Mouse (Mus musculus) cerebellum, postnatal 4 days (tissue): ENCODE measurements around the gene Lingo1.
A peak's percentile ranks its signal among the peaks of the same experiment; 100 is the strongest.

Experiments
- DNase-seq, 2 experiments: peaks; one replicate each; pipeline ENCODE4 v3.0.0; 2022; ENCODE audit warnings: low spot score in 2 of 2, mixed read lengths in 1 of 2

Gene Lingo1

GRCm38 (mm10) chr9:56776881-56777801, 19.1 kb downstream of the Lingo1 start:
- peak in 1 of 2 experiments; percentile 69 for DNase-seq

- peak in 1 of 2 experiments; percentile 56 for DNase-seq
Measured at GRCm38 (mm10) chr9:56775161-56775934, 20.9 kb downstream of the Lingo1 start.

GRCm38 (mm10) chr9:56774231-56774630, 22.0 kb downstream of the Lingo1 start:
- DNase-seq: peak; percentile 57 to 87

- DNase-seq: no peak
Measured at GRCm38 (mm10) chr9:56773666-56774065, 22.6 kb downstream of the Lingo1 start.

- peak in 1 of 2 experiments; percentile 67 for DNase-seq
Measured at GRCm38 (mm10) chr9:56767653-56768136, 28.6 kb downstream of the Lingo1 start.

GRCm38 (mm10) chr9:56766629-56767357, 29.5 kb downstream of the Lingo1 start:
- DNase-seq: no peak

- no peak for DNase-seq
Measured at GRCm38 (mm10) chr9:56762106-56762562, 34.1 kb downstream of the Lingo1 start.

GRCm38 (mm10) chr9:56757791-56758190, 38.5 kb downstream of the Lingo1 start:
- no peak for DNase-seq

- no peak for DNase-seq
Measured at GRCm38 (mm10) chr9:56755119-56755518, 41.1 kb downstream of the Lingo1 start.

- no peak for DNase-seq
Measured at GRCm38 (mm10) chr9:56753386-56753785, 42.9 kb downstream of the Lingo1 start.

- DNase-seq: peak in 1 of 2 experiments; percentile 36
Measured at GRCm38 (mm10) chr9:56748056-56748455, 48.2 kb downstream of the Lingo1 start.

GRCm38 (mm10) chr9:56746926-56747294, 49.4 kb downstream of the Lingo1 start:
- DNase-seq: no peak

- DNase-seq: no peak
Measured at GRCm38 (mm10) chr9:56746195-56746925, 49.9 kb downstream of the Lingo1 start.

- DNase-seq: no peak
Measured at GRCm38 (mm10) chr9:56744369-56744768, 51.9 kb downstream of the Lingo1 start.

- DNase-seq: no peak
Measured at GRCm38 (mm10) chr9:56739181-56739737, 57.0 kb downstream of the Lingo1 start.

GRCm38 (mm10) chr9:56738261-56739171, 57.8 kb downstream of the Lingo1 start:
- DNase-seq: peak in 1 of 2 experiments; percentile 59

GRCm38 (mm10) chr9:56734398-56734797, 61.9 kb downstream of the Lingo1 start:
- DNase-seq: no peak

GRCm38 (mm10) chr9:56730997-56731396, 65.3 kb downstream of the Lingo1 start:
- DNase-seq: no peak

GRCm38 (mm10) chr9:56729145-56729544, 67.1 kb downstream of the Lingo1 start:
- no peak for DNase-seq
